Mouse (Mus musculus) liver, postnatal 0 days (tissue): ENCODE results near the gene Jph2. TPM values are rescaled to one million over a fixed set of nuclear protein-coding genes. Genes with fewer than 3 reads are reported as not detected.

ENCODE experiments used
- ATAC-seq: fragments of 200-750 bp; cut with Nextera tagmentation; 2 replicates; pipeline ENCODE4 v1.8.0; 2017; ENCODE audit warnings: mild to moderate bottlenecking, moderate library complexity
- DNase-seq: peaks from one replicate; pipeline ENCODE4 v3.0.0-alpha.2; 2016
- H3K27ac ChIP-seq: fragments of 300-500 bp; sonication (generic); 2 replicates; pipeline ENCODE4 v1.5.1; 2014; ENCODE audit warnings: antibody characterized with exemption, moderate library complexity, mild to moderate bottlenecking, low read depth
- H3K27me3 ChIP-seq: fragments of 300-500 bp; sonication (generic); 2 replicates; pipeline ENCODE4 v1.6.1; 2014; ENCODE audit warnings: low read length, control low read depth, mixed read lengths; ENCODE audit not compliant: insufficient read depth
- H3K36me3 ChIP-seq: fragments of 300-500 bp; sonication (generic); replicated peaks from 2 replicates; pipeline ENCODE4 v1.6.1; 2014; ENCODE audit warnings: mild to moderate bottlenecking, control low read depth, low read length, moderate library complexity, mixed read lengths; ENCODE audit not compliant: insufficient read depth
- H3K4me1 ChIP-seq: fragments of 300-500 bp; sonication (generic); 2 replicates; pipeline ENCODE4 v1.6.1; 2014; ENCODE audit warnings: antibody characterized with exemption, mild to moderate bottlenecking, control low read depth; ENCODE audit not compliant: insufficient read depth
- H3K4me2 ChIP-seq: fragments of 300-500 bp; sonication (generic); 2 replicates; pipeline ENCODE4 v1.6.1; 2014; ENCODE audit warnings: low read depth, mild to moderate bottlenecking, low read length, moderate library complexity, mixed read lengths
- H3K4me3 ChIP-seq: fragments of 300-500 bp; sonication (generic); 2 replicates; pipeline ENCODE4 v1.5.1; 2014; ENCODE audit warnings: low read depth, low read length
- H3K9ac ChIP-seq: fragments of 300-500 bp; sonication (generic); replicated peaks from 2 replicates; pipeline ENCODE4 v1.6.1; 2014; ENCODE audit warnings: mild to moderate bottlenecking, moderate library complexity
- H3K9me3 ChIP-seq: fragments of 300-500 bp; sonication (generic); 2 replicates; pipeline ENCODE4 v1.6.1; 2016; ENCODE audit warnings: mild to moderate bottlenecking, control low read depth, low read length, mixed read lengths
- CTCF ChIP-seq: sonication (generic); IDR thresholded peaks from 2 replicates; pipeline ENCODE4 v1.5.1; 2016; ENCODE audit warnings: antibody characterized with exemption, low read depth
- EP300 ChIP-seq: IDR thresholded peaks from 2 replicates; pipeline ENCODE4 v1.6.1; 2016; ENCODE audit warnings: antibody characterized with exemption, low read depth, mild to moderate bottlenecking
- WGBS: fragments of 180-500 bp; shearing (Covaris S2); extraction: QIAGEN DNeasy Blood & Tissue Kit; methylation state at CpG from one replicate; pipeline ENCODE4 v1.1.7; 2014; ENCODE audit not compliant: insufficient replicate concordance; 5-methylcytosine and 5-hydroxymethylcytosine counted together
- polyA plus RNA-seq: library from polyadenylated mRNA; unstranded; fragments of >200 nt; fragmentation: Nextera tagmentation; extraction: Ambion mirVana; gene quantifications from 2 replicates; pipeline ENCODE4 v1.2.1, GENCODE M21; 2015

Jph2 gene
- polyA plus RNA-seq, 1 experiment from 2014 or later = 0.11 TPM

GRCm38 (mm10) chr2:163300069-163301060, 97.4 kb downstream of the Jph2 start:
- Histone ChIP-seq H3K4me1 (no peaks in the 10 kb centered on the region), H3K27ac (no peak overlapping the region), H3K4me3 (no peak overlapping the region), H3K9ac (no peak overlapping the region), H3K9me3 (no peaks in the 10 kb centered on the region), H3K36me3 (no peaks in the 10 kb centered on the region), H3K4me2 (no peak overlapping the region), H3K27me3 (no peaks in the 10 kb centered on the region)
- WGBS = 66% methylated on average over 14 of the region's 14 CpGs
- TF ChIP-seq CTCF = no peak
- TF ChIP-seq EP300 = no peak
- DNase-seq (no peak), ATAC-seq (no peak)

- 61% methylated on average over 11 of the region's 11 CpGs for WGBS
- ATAC-seq (no peak), DNase-seq (no peak)
- no peak overlapping the region for H3K27ac ChIP-seq
- H3K4me1 ChIP-seq = no peaks in the 10 kb centered on the region
- H3K27me3 ChIP-seq = no peaks in the 10 kb centered on the region
- H3K4me3 ChIP-seq = no peak overlapping the region
- no peak overlapping the region for H3K9ac ChIP-seq
- no peak overlapping the region for H3K4me2 ChIP-seq
- no peaks in the 10 kb centered on the region for H3K36me3 ChIP-seq
- TF ChIP-seq CTCF (no peak), EP300 (no peak)
- H3K9me3 ChIP-seq = no peaks in the 10 kb centered on the region
Observed at GRCm38 (mm10) chr2:163296999-163297630, 100.7 kb downstream of the Jph2 start.

- ATAC-seq (no peak), DNase-seq (no peak)
- no peaks in the 10 kb centered on the region for H3K4me1 ChIP-seq
- H3K27ac ChIP-seq = no peak overlapping the region
- 14% methylated on average over 21 of the region's 21 CpGs for WGBS
- TF ChIP-seq EP300 = no peak
- TF ChIP-seq CTCF = no peak
- H3K4me3 ChIP-seq = no peak overlapping the region
- H3K9ac ChIP-seq = no peak overlapping the region
- no peaks in the 10 kb centered on the region for H3K9me3 ChIP-seq
- H3K4me2 ChIP-seq = no peak overlapping the region
- H3K36me3 ChIP-seq = no peaks in the 10 kb centered on the region
- H3K27me3 ChIP-seq = 0 out of 2 replicates have a peak, but pooled peaks cover 8% of the 10 kb centered on the region
Observed at GRCm38 (mm10) chr2:163288881-163289379, 108.9 kb downstream of the Jph2 start.

Other genes with a start within 250 kb of the Jph2 start
- gene Tox2, start 194.9 kb downstream of the Jph2 start, polyA plus RNA-seq = 0.38 and 0.50 TPM in 2 replicates
- gene Oser1, start 26.7 kb upstream of the Jph2 start, polyA plus RNA-seq = 42.6 and 50.4 TPM in 2 replicates
- not detected in 2 replicates for gene Gdap1l1, start 40.5 kb upstream of the Jph2 start, polyA plus RNA-seq
- gene Fitm2, start 74.6 kb upstream of the Jph2 start, polyA plus RNA-seq = 15.1 and 16.9 TPM in 2 replicates
- gene R3hdml, start 94.3 kb upstream of the Jph2 start, polyA plus RNA-seq = not detected in 2 replicates
- 25.1 and 27.5 TPM in 2 replicates for gene Hnf4a, start 108.8 kb upstream of the Jph2 start, polyA plus RNA-seq
- 6.7 and 9.5 TPM in 2 replicates for gene Ttpal, start 204.3 kb upstream of the Jph2 start, polyA plus RNA-seq
- 79.9 and 92.7 TPM in 2 replicates for gene Serinc3, start 247.1 kb upstream of the Jph2 start, polyA plus RNA-seq